ENCODE assay signal across 8 mouse cellular contexts in genomic region chr3:28780994-28781393, GRCm38 (mm10). TPM values are rescaled to one million over a fixed set of nuclear protein-coding genes. Genes with fewer than 3 reads are reported as not detected.
DNase-seq lines count a peak whose midpoint lies in the region; ATAC-seq and TF ChIP-seq lines count a peak whose summit lies in the region.

Gene Eif5a2 (plus strand): TSS chr3:28781276.

- H3K9ac ChIP-seq in hindbrain, embryonic 12.5 days: peak within 1 kb of the TSS; percentile 69
- H3K9ac ChIP-seq in lung, postnatal 0 days (replicated peaks; ENCODE audit: low read depth): peak within 1 kb of the TSS; percentile 51

- peak within 1 kb of the TSS; percentile 59 for H3K4me3 ChIP-seq in hindbrain, embryonic 12.5 days
- peak within 1 kb of the TSS; percentile 56 for H3K4me3 ChIP-seq in lung, postnatal 0 days (ENCODE audit: low read depth, low read length)

- peak; percentile 99 for ATAC-seq in hindbrain, embryonic 12.5 days (ENCODE audit: low FRiP score)
- peak; percentile 99 for ATAC-seq in lung, postnatal 0 days

- H3K4me2 ChIP-seq in hindbrain, embryonic 12.5 days (replicated peaks): peak within 1 kb of the TSS; percentile 83
- peak within 1 kb of the TSS; percentile 99 for H3K4me2 ChIP-seq in lung, postnatal 0 days (replicated peaks; ENCODE audit: low read depth, low read length)

- peak; percentile 93 for DNase-seq in R1 (ENCODE audit: low read depth, low spot score)
- peak; percentile 95 to 97 for DNase-seq in cerebellum, postnatal 14 days
- peak; percentile 88 to 89 for DNase-seq in frontal cortex, postnatal 14 days (ENCODE audit: low spot score in 2 of 2)
- DNase-seq in layer of hippocampus, postnatal 10 days (ENCODE audit: low spot score in 2 of 2): peak; percentile 93 to 95
- peak; percentile 95 for DNase-seq in lung, postnatal 0 days (ENCODE audit: low spot score)
- DNase-seq in ovary, postnatal 10 days (ENCODE audit: low spot score): peak; percentile 69
- peak; percentile 95 for DNase-seq in thymus, postnatal 0 days (ENCODE audit: low spot score)

- H3K27ac ChIP-seq in hindbrain, embryonic 12.5 days: no peak within 1 kb of the TSS
- H3K27ac ChIP-seq in lung, postnatal 0 days (ENCODE audit: low read length): no peak within 1 kb of the TSS

- 3% methylated on average over 36 of the region's 46 CpGs for WGBS in hindbrain, embryonic 12.5 days
- 6% methylated on average over 24 of the region's 46 CpGs for WGBS in lung, postnatal 0 days

- H3K9me3 ChIP-seq in hindbrain, embryonic 12.5 days (replicated peaks): no peaks in the 10 kb centered on the region
- no peaks in the 10 kb centered on the region for H3K9me3 ChIP-seq in lung, postnatal 0 days (ENCODE audit: low read length)

- no peak for TF ChIP-seq CTCF in lung, postnatal 0 days (IDR thresholded peaks at IDR 0.05)

- no peak for TF ChIP-seq EP300 in lung, postnatal 0 days (IDR thresholded peaks at IDR 0.05)

- peaks cover 6% of the 10 kb centered on the region; the same call in 1 of the 2 replicates for H3K4me1 ChIP-seq in hindbrain, embryonic 12.5 days
- H3K4me1 ChIP-seq in lung, postnatal 0 days (ENCODE audit: insufficient read depth, low read depth, low read length): 0 out of 2 replicates have a peak, but pooled peaks cover 4% of the 10 kb centered on the region

- no peaks in the 10 kb centered on the region for H3K36me3 ChIP-seq in hindbrain, embryonic 12.5 days
- H3K36me3 ChIP-seq in lung, postnatal 0 days (ENCODE audit: insufficient read depth, low read length): no peaks in the 10 kb centered on the region

- no peaks in the 10 kb centered on the region; the same call in 1 of the 2 replicates for H3K27me3 ChIP-seq in hindbrain, embryonic 12.5 days
- no peaks in the 10 kb centered on the region for H3K27me3 ChIP-seq in lung, postnatal 0 days (replicated peaks; ENCODE audit: insufficient read depth, low read length)

RNA-seq across cellular contexts. Expression of gene Eif5a2, which starts in this region (rescaled TPM):
- 16.0 and 18.6 TPM in 2 replicates for polyA plus RNA-seq in hindbrain, embryonic 12.5 days (2016; fragmentation: Nextera tagmentation; extraction: Ambion mirVana)
- 10 to 100 TPM; 17.8 to 19.3 TPM for total RNA-seq in layer of hippocampus, postnatal 10 days (2021)
- polyA plus RNA-seq in lung, postnatal 0 days (2015; fragmentation: Nextera tagmentation; extraction: Ambion mirVana): 4.7 and 6.2 TPM in 2 replicates
- 3.9 and 4.3 TPM in 2 replicates for polyA plus RNA-seq in thymus, postnatal 0 days (2015; fragmentation: Nextera tagmentation; extraction: Ambion mirVana)
